Mouse (Mus musculus): ENCODE results near the gene H2-Ob. TPM values are rescaled to one million over a fixed set of nuclear protein-coding genes. Genes with fewer than 3 reads are reported as not detected.
A peak's percentile ranks its signal among the peaks of the same experiment; 100 is the strongest.

Gene H2-Ob
- total RNA-seq, 1 experiment from 2014 or later: 1,002 TPM

GRCm38 (mm10) chr17:34234926-34235325, 3.8 kb upstream of the H2-Ob start:
- peak; percentile 84 for ATAC-seq (ENCODE audit: extremely low read depth, insufficient number of reproducible peaks, low FRiP score, poor library complexity, severe bottlenecking)

GRCm38 (mm10) chr17:34236691-34237090, 2.0 kb upstream of the H2-Ob start:
- no peak for ATAC-seq (ENCODE audit: extremely low read depth, insufficient number of reproducible peaks, low FRiP score, poor library complexity, severe bottlenecking)

DNA sequence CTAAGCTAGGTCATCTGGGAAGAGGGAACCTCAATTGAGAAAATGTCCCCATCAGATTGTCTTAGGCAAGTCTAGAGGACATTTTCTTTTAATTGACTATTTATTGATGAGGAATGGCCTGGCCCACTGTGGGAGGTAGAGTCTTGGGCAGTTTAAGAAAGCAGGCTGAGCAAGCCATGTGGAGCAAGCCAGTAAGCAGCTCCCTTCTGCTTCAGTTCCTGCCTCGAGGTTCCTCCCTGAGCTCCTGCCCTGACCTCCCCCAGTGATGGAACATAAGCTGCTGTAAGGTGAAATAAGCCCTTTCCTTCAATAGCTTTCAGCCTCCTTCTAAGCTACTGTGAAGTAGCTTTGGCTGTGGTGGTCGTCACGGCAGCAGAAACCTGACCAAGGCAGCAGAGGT, 962 bp upstream of the H2-Ob start:
- ATAC-seq (ENCODE audit: extremely low read depth, insufficient number of reproducible peaks, low FRiP score, poor library complexity, severe bottlenecking): no peak

GRCm38 (mm10) chr17:34239601-34240041, 918 bp downstream of the H2-Ob start:
- peak; percentile 57 for ATAC-seq (ENCODE audit: extremely low read depth, insufficient number of reproducible peaks, low FRiP score, poor library complexity, severe bottlenecking)

GRCm38 (mm10) chr17:34240366-34240765, 1.7 kb downstream of the H2-Ob start:
- no peak for ATAC-seq (ENCODE audit: extremely low read depth, insufficient number of reproducible peaks, low FRiP score, poor library complexity, severe bottlenecking)

DNA sequence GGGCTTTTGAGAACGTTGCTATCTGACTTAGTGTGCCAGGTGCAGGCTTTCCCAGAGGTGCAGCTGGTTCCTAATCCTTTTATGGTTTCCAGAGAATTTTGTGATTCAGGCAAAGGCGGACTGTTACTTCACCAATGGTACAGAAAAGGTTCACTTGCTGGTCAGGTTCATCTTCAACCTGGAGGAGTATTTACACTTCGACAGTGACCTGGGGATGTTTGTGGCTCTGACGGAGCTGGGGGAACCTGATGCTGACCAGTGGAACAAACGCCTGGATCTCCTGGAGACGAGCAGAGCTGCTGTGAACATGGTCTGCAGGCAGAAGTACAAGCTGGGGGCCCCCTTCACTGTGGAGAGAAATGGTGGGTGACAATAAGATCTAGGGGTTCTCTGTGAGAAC, 2.2 kb downstream of the H2-Ob start:
- no peak for ATAC-seq (ENCODE audit: extremely low read depth, insufficient number of reproducible peaks, low FRiP score, poor library complexity, severe bottlenecking)

DNA sequence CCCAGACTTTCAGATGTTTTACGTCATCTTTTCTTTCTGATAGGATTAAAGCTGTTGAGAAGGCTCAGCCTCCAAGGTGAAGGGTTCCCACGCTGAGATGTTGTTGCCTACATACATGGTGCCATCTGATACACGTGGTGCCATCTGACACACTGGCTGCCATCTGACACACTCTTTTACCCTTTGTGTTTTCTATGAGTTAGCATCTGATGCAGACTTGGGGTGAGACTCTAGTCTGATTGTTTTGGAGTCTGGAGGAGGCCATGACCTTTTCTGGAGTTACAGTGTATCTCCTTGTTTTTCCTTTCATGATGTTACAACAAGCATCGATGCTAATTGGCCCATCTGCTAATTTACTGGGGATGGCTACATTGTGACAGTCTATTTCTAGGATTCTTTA, 6.0 kb downstream of the H2-Ob start:
- no peak for ATAC-seq (ENCODE audit: extremely low read depth, insufficient number of reproducible peaks, low FRiP score, poor library complexity, severe bottlenecking)

- no peak for ATAC-seq (ENCODE audit: extremely low read depth, insufficient number of reproducible peaks, low FRiP score, poor library complexity, severe bottlenecking)
Measured at GRCm38 (mm10) chr17:34247047-34247446, 8.3 kb downstream of the H2-Ob start.

- peak; percentile 88 for ATAC-seq (ENCODE audit: extremely low read depth, insufficient number of reproducible peaks, low FRiP score, poor library complexity, severe bottlenecking)
Measured at GRCm38 (mm10) chr17:34248764-34249163, 10.1 kb downstream of the H2-Ob start.

DNA sequence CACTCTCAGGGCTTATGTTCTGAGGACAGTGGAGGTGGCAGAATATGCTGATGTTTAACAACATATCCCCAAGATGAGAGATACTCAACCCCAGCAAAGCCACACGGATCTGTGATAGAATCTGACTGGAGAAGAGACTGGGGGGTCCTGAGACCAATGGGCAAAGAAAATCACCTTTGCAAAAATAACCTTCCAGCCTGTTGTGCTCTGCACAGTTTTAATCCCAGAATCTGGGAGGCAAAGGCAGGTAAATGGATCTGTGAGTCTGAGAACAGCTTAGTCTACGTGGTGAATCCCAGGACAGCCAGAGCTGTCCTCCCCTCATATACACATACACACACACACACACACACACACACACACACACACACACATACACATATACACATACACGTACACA, 10.7 kb downstream of the H2-Ob start:
- ATAC-seq (ENCODE audit: extremely low read depth, insufficient number of reproducible peaks, low FRiP score, poor library complexity, severe bottlenecking): no peak

GRCm38 (mm10) chr17:34249878-34250277, 11.2 kb downstream of the H2-Ob start:
- ATAC-seq (ENCODE audit: extremely low read depth, insufficient number of reproducible peaks, low FRiP score, poor library complexity, severe bottlenecking): peak; percentile 69

DNA sequence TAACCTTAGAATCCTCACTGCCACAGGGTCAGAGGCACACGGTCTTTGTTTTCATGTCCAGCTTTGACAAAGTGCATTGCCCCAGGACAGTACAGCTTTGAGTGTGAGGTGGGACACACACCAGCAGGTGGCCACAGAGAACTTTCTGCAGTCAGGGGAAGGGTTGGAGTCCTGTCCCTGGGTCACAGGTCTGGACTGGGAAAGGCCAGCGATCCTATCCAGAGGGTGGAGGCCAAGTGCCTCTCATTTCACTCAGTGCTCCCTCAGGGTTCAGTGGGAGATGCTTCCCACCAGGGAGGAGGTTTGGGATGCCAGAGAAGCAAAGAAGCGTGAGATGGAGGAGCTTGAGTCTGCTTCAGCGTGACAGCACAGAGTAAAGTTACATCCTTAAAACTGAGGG, 13.0 kb downstream of the H2-Ob start:
- ATAC-seq (ENCODE audit: extremely low read depth, insufficient number of reproducible peaks, low FRiP score, poor library complexity, severe bottlenecking): no peak

DNA sequence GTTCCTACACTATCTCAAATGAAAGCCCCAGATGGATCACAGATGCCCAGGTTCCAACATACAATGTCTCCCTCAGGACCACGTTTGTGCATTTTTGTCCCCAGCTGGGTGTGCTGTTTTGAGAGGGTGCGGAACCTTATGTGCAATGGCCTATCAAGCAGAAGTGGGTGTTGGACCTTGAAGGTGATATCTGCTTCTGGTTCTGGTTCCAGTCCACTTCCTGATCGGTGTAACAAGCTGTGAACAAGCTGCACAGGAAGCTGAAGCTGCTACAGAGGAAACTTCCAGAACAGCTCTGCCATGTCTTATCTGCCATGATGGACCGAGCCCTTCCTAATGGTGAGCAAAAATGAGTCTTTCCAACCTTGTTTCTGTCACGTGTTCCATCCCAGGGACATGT, 17.8 kb downstream of the H2-Ob start:
- no peak for ATAC-seq (ENCODE audit: extremely low read depth, insufficient number of reproducible peaks, low FRiP score, poor library complexity, severe bottlenecking)

- ATAC-seq (ENCODE audit: extremely low read depth, insufficient number of reproducible peaks, low FRiP score, poor library complexity, severe bottlenecking): peak; percentile 86
Measured at GRCm38 (mm10) chr17:34257594-34258375, 19.1 kb downstream of the H2-Ob start, which contains the start of gene H2-Ab1. Gene H2-Ab1 (plus strand): TSS chr17:34257689.

DNA sequence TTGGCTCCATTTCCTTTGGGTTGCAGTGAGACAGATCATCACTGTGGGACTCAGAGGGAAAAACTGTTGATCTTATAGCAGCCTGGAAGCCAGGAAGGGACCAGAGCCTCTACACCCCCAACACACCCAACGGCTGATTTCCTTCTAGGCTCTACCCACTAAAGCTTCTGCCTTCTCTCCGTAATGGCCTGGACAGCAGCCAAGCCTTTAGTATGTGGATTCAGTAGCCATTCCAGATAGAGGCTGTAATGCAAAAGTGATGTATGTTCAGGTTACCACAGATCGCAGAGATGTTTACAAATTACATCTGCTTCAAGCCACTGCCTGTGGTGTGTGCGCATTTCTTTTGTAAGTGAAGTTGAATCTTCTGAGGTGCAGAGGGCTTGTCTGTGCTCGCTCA, 21.8 kb downstream of the H2-Ob start:
- no peak for ATAC-seq (ENCODE audit: extremely low read depth, insufficient number of reproducible peaks, low FRiP score, poor library complexity, severe bottlenecking)

DNA sequence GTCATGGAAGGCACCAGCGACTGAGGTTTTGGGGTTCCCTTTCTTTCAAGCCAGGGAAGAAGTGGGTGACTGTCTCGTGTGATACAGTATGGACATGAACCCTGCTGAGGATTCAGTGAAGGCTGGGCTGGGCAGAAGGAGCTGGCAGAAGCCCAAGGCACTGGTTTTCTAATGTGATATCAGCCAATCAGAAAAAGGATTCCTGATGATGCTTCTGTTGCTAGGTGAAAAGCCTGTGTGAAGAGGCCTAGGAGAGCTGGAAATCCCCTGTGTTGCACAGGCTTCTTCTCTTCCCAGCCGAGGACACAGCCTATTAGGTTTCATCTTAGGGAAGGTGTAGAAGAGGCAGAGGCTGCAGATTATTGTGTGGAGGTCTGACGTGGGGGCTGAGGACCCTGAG, 22.8 kb downstream of the H2-Ob start:
- ATAC-seq (ENCODE audit: extremely low read depth, insufficient number of reproducible peaks, low FRiP score, poor library complexity, severe bottlenecking): peak; percentile 45

- ATAC-seq (ENCODE audit: extremely low read depth, insufficient number of reproducible peaks, low FRiP score, poor library complexity, severe bottlenecking): peak; percentile 71
Measured at GRCm38 (mm10) chr17:34263068-34263467, 24.4 kb downstream of the H2-Ob start.

- ATAC-seq (ENCODE audit: extremely low read depth, insufficient number of reproducible peaks, low FRiP score, poor library complexity, severe bottlenecking): no peak
Measured at GRCm38 (mm10) chr17:34263811-34264371, 25.2 kb downstream of the H2-Ob start.

- no peak for ATAC-seq (ENCODE audit: extremely low read depth, insufficient number of reproducible peaks, low FRiP score, poor library complexity, severe bottlenecking)
Measured at GRCm38 (mm10) chr17:34264452-34265351, 26.0 kb downstream of the H2-Ob start.

DNA sequence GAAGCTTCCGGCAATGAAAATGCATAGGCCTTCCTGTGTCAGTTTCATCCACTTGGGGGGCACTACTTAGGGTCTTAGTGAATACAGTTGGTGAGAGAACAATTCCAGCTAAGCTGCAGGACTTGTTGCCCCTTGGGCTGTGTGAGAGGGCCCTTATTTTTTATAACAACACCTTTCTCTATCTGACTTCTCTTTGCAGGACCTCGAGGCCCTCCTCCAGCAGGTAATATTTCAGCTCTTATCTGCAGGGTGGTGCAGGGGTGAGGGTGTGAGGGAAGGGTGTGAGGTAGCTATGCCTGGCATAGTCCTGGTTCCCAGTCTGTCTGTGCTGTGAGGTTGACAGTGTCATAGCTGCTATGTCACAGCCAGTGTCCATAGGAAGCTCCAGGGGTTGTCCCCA, 29.6 kb downstream of the H2-Ob start:
- ATAC-seq (ENCODE audit: extremely low read depth, insufficient number of reproducible peaks, low FRiP score, poor library complexity, severe bottlenecking): no peak
